Mouse (Mus musculus) ES-Bruce4 (cell line): ENCODE data around the gene Sema3b. TPM values are rescaled to one million over a fixed set of nuclear protein-coding genes. Genes with fewer than 3 reads are reported as not detected.

Experiments used
- H3K27ac ChIP-seq: 2 replicates; pipeline ENCODE4 v1.5.1; 2012; ENCODE audit warnings: low read length, inconsistent platforms; ENCODE audit not compliant: insufficient read depth
- H3K27me3 ChIP-seq: 2 replicates; pipeline ENCODE4 v1.6.1; 2012; ENCODE audit warnings: mild to moderate bottlenecking, low read length, inconsistent platforms; ENCODE audit not compliant: control insufficient read depth, poor library complexity, insufficient read depth, severe bottlenecking
- H3K36me3 ChIP-seq: 2 replicates; pipeline ENCODE4 v1.6.1; 2012; ENCODE audit warnings: inconsistent platforms, mild to moderate bottlenecking, low read length, moderate library complexity; ENCODE audit not compliant: control insufficient read depth, poor library complexity, insufficient read depth, severe bottlenecking
- H3K4me1 ChIP-seq: one replicate; pipeline ENCODE4 v1.8.1; 2011; ENCODE audit warnings: low read length; ENCODE audit not compliant: control insufficient read depth, insufficient read depth
- H3K4me3 ChIP-seq: 2 replicates; pipeline ENCODE4 v1.5.1; 2011; ENCODE audit warnings: low read depth, mild to moderate bottlenecking, low read length
- H3K9ac ChIP-seq: 2 replicates; pipeline ENCODE4 v1.6.1; 2012; ENCODE audit warnings: low read depth, mild to moderate bottlenecking, inconsistent platforms; ENCODE audit not compliant: poor library complexity, severe bottlenecking
- H3K9me3 ChIP-seq: replicated peaks from 2 replicates; pipeline ENCODE4 v1.6.1; 2012; ENCODE audit warnings: mild to moderate bottlenecking, low read length, inconsistent platforms; ENCODE audit not compliant: control insufficient read depth, poor library complexity, insufficient read depth, severe bottlenecking
- CTCF ChIP-seq: IDR thresholded peaks from one replicate; pipeline ENCODE4 v1.8.1; 2011; ENCODE audit warnings: low read depth, low read length
- EP300 ChIP-seq: IDR thresholded peaks from 2 replicates; pipeline ENCODE4 v1.6.1; 2011; ENCODE audit warnings: low read depth, low read length; ENCODE audit not compliant: insufficient read depth
- POLR2A ChIP-seq: IDR thresholded peaks from one replicate; pipeline ENCODE4 v1.8.1; 2011; ENCODE audit warnings: low read length; ENCODE audit not compliant: insufficient read depth
- polyA plus RNA-seq: library from polyadenylated mRNA; stranded (reverse); fragments of >200 nt; gene quantifications from 2 replicates; pipeline ENCODE4 v1.2.4, GENCODE M21; 2011; ENCODE audit warnings: low read depth; ENCODE audit not compliant: missing spikeins, insufficient read depth, insufficient read length

Sema3b gene
- polyA plus RNA-seq, 1 experiment: 16.5 TPM

- Histone ChIP-seq H3K27ac (no peak overlapping the region), H3K4me3 (no peak overlapping the region), H3K4me1 (peaks cover 6% of the 10 kb centered on the region), H3K27me3 (no peaks in the 10 kb centered on the region), H3K9me3 (no peaks in the 10 kb centered on the region), H3K36me3 (no peaks in the 10 kb centered on the region), H3K9ac (no peak overlapping the region)
- TF ChIP-seq EP300 (no peak), POLR2A (no peak), CTCF (no peak)
Measured at GRCm38 (mm10) chr9:107650225-107650624, 41.2 kb upstream of the Sema3b start.

GRCm38 (mm10) chr9:107648767-107649166, 39.7 kb upstream of the Sema3b start:
- Histone ChIP-seq H3K4me3 (no peak overlapping the region), H3K4me1 (peaks cover 6% of the 10 kb centered on the region), H3K27ac (no peak overlapping the region), H3K27me3 (no peaks in the 10 kb centered on the region), H3K9me3 (no peaks in the 10 kb centered on the region), H3K36me3 (no peaks in the 10 kb centered on the region), H3K9ac (no peak overlapping the region)
- TF ChIP-seq POLR2A (no peak), CTCF (no peak), EP300 (no peak)

DNA sequence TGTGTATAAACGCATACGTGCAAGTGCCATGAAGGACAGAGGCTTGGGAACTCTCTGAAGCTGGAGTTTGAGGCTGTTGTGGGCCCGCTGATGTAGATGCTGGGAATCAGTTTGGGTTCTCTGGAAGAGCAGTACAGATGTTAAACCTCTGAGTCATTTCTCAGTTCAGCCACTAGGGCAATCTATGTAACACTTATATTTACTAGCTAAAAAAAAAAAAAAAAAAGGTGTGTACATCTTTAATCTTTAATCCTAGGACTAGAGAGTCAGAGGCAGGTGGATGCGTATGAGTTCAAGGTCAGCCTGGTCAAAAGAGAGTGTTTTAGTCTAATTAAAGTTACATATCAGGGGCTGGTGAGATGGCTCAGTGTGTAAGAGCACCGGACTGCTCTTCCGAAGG, 37.9 kb upstream of the Sema3b start:
- no peak overlapping the region for H3K27ac ChIP-seq
- no peaks in the 10 kb centered on the region for H3K27me3 ChIP-seq
- H3K4me1 ChIP-seq: peaks cover 4% of the 10 kb centered on the region
- H3K9ac ChIP-seq: no peak overlapping the region
- no peak for TF ChIP-seq POLR2A
- no peak for TF ChIP-seq EP300
- TF ChIP-seq CTCF: no peak
- H3K9me3 ChIP-seq: no peaks in the 10 kb centered on the region
- H3K4me3 ChIP-seq: no peak overlapping the region
- H3K36me3 ChIP-seq: no peaks in the 10 kb centered on the region

GRCm38 (mm10) chr9:107645577-107645976, 36.5 kb upstream of the Sema3b start:
- Histone ChIP-seq H3K4me3 (no peak overlapping the region), H3K36me3 (no peaks in the 10 kb centered on the region), H3K27ac (no peak overlapping the region), H3K9ac (no peak overlapping the region), H3K4me1 (peaks cover 2% of the 10 kb centered on the region), H3K27me3 (no peaks in the 10 kb centered on the region), H3K9me3 (no peaks in the 10 kb centered on the region)
- TF ChIP-seq CTCF (peak; percentile 91), EP300 (no peak)

GRCm38 (mm10) chr9:107645153-107645510, 36.1 kb upstream of the Sema3b start:
- no peak overlapping the region for H3K4me3 ChIP-seq
- H3K36me3 ChIP-seq: no peaks in the 10 kb centered on the region
- no peak overlapping the region for H3K27ac ChIP-seq
- no peak for TF ChIP-seq CTCF
- no peak overlapping the region for H3K9ac ChIP-seq
- H3K27me3 ChIP-seq: no peaks in the 10 kb centered on the region
- H3K9me3 ChIP-seq: no peaks in the 10 kb centered on the region
- H3K4me1 ChIP-seq: peaks cover 4% of the 10 kb centered on the region

- peak overlapping the region; percentile 79 for H3K4me3 ChIP-seq
- TF ChIP-seq POLR2A (no peak), EP300 (peak; percentile 64; the same call in 1 of the 2 replicates), CTCF (peak; percentile 86)
- H3K27me3 ChIP-seq: no peaks in the 10 kb centered on the region
- H3K36me3 ChIP-seq: no peaks in the 10 kb centered on the region
- H3K9me3 ChIP-seq: no peaks in the 10 kb centered on the region
- H3K4me1 ChIP-seq: peaks cover 5% of the 10 kb centered on the region
- H3K27ac ChIP-seq: peak overlapping the region; percentile 58
- peak overlapping the region; percentile 53 for H3K9ac ChIP-seq
Measured at GRCm38 (mm10) chr9:107644495-107645152, 35.6 kb upstream of the Sema3b start.
